Mouse (Mus musculus): ENCODE results near the gene Pon2. TPM values are rescaled to one million over a fixed set of nuclear protein-coding genes. Genes with fewer than 3 reads are reported as not detected.
"Not testable (repeated sequence)": the region's sequence is repeated elsewhere in the genome, so short reads cannot be mapped to it uniquely, and the experiment has no call there.

The Pon2 gene
- polyA plus RNA-seq (2015; fragmentation: Nextera tagmentation; extraction: Ambion mirVana): 45.5 and 48.2 TPM in 2 replicates

DNA sequence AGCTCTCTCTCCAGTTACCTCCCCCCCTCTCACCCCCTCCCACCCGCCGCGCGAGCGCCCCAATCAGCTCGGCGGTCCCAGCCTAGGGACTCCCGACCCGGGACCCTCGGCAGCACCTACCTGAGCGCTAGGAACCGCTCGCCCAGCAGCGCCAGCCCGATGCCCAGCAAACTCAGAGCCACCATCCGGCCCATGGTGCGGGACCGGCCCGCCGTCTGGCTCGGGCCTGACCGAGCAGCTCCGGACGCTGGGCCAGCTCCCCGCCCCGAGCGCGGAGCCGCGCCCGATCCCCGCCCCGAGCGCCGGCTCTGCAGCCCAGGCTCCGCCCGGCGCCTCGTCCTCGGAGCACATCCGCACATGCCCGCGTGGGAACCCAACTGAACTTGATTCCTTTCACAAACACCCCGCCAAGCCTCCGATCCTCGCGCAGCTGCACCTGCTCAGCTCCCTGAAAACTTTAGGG lies at the start of gene Pon2:
Pon2 (minus strand) TSS at position 364 of the 463 bp plus-strand sequence.
- Histone ChIP-seq H3K36me3 (ENCODE audit: control insufficient read depth, insufficient read depth) (peaks cover 4% of the 10 kb centered on the region; the same call in 1 of the 2 replicates), H3K4me1 (ENCODE audit: control insufficient read depth, low read depth, low read length) (peaks cover 34% of the 10 kb centered on the region), H3K4me2 (ENCODE audit: low read depth, low read length) (peak within 1 kb of the TSS; percentile 62), H3K9ac (ENCODE audit: low read depth, low read length) (peak within 1 kb of the TSS; percentile 88), H3K27ac (ENCODE audit: low read length) (peak within 1 kb of the TSS; percentile 88), H3K9me3 (replicated peaks; ENCODE audit: control insufficient read depth, low read length) (no peaks in the 10 kb centered on the region), H3K27me3 (ENCODE audit: control insufficient read depth, insufficient read depth, low read depth, low read length) (no peaks in the 10 kb centered on the region), H3K4me3 (ENCODE audit: low read depth, low read length) (peak within 1 kb of the TSS; percentile 78)
- peak; percentile 94 for ATAC-seq (ENCODE audit: low read depth)
- 1% methylated on average over 43 of the region's 47 CpGs for WGBS (ENCODE audit: insufficient replicate concordance)

DNA sequence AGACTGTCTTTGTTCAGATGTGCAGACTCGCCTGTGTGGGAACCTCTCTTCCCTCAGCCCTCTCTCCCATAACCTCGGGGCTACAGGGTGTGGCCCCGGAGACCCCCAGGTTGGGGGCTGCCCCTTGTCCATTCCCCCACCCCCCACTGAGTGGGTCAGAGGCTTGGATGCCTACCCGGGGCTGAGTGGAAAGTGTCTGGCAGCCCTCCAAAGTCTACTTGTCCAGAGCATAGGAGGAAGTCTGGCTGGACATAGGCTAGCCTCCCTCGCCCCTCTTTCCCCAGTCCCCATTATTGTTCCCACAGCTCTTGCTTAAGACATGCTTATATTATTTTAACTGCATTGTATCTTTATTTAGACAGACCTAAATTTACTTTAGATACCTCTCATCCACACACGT lies 46.0 kb upstream of the Pon2 start:
- no peak overlapping the region for H3K4me2 ChIP-seq (ENCODE audit: low read depth, low read length)
- no peak overlapping the region for H3K27ac ChIP-seq (ENCODE audit: low read length)
- H3K27me3 ChIP-seq (ENCODE audit: control insufficient read depth, insufficient read depth, low read depth, low read length): no peaks in the 10 kb centered on the region
- H3K9ac ChIP-seq (ENCODE audit: low read depth, low read length): no peak overlapping the region
- H3K4me1 ChIP-seq (ENCODE audit: control insufficient read depth, low read depth, low read length): no peaks in the 10 kb centered on the region
- WGBS (ENCODE audit: insufficient replicate concordance): 53% methylated on average over 6 of the region's 6 CpGs
- H3K4me3 ChIP-seq (ENCODE audit: low read depth, low read length): no peak overlapping the region
- ATAC-seq (ENCODE audit: low read depth): no peak
- no peaks in the 10 kb centered on the region for H3K36me3 ChIP-seq (ENCODE audit: control insufficient read depth, insufficient read depth)
- H3K9me3 ChIP-seq (replicated peaks; ENCODE audit: control insufficient read depth, low read length): no peaks in the 10 kb centered on the region

DNA sequence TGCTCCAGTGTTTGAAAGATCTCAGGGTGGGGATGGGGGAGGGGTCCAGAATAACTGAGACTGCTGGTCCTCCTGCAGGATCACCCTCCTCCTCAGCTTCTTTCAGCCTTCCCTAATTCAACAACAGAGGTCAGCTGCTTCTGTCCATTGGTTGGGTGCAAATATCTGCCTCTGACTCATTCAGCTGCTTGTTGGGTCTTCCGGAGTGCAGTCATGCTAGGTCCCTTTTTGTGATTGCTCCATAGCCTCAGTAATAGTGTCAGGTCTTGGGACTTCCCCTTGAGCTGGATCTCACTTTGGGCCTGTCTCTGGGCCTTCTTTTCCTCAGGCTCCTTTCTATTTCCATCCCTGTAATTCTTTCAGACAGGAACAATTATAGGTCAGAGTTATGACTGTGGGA lies 41.0 kb upstream of the Pon2 start:
- not testable (repeated sequence) for H3K4me1 ChIP-seq (ENCODE audit: control insufficient read depth, low read depth, low read length); H3K4me3 ChIP-seq (ENCODE audit: low read depth, low read length); H3K27me3 ChIP-seq (ENCODE audit: control insufficient read depth, insufficient read depth, low read depth, low read length); H3K9ac ChIP-seq (ENCODE audit: low read depth, low read length); H3K27ac ChIP-seq (ENCODE audit: low read length); ATAC-seq (ENCODE audit: low read depth); H3K4me2 ChIP-seq (ENCODE audit: low read depth, low read length); H3K36me3 ChIP-seq (ENCODE audit: control insufficient read depth, insufficient read depth); H3K9me3 ChIP-seq (replicated peaks; ENCODE audit: control insufficient read depth, low read length)
- 62% methylated on average over 1 of the region's 1 CpGs for WGBS (ENCODE audit: insufficient replicate concordance)

DNA sequence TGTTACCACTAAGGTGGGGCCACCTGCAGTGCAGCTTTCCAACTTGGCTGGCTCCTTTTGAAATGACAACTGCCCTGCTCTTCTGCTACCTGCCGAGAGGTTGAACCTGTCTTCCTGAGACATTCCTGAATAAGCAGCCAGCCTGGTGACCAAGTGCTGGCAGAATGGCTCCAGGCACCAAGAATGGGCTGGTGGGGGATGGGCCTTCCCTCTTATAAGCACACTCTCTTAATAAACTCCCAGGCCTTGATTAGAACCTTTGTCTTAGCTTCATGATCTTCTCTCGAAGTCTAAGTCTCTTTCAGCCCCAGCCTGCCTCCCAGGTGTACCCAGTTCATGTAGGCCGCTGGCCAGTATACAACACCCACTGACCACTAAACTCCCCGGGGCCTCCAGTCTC lies 40.5 kb upstream of the Pon2 start:
- H3K4me3 ChIP-seq (ENCODE audit: low read depth, low read length); H3K4me1 ChIP-seq (ENCODE audit: control insufficient read depth, low read depth, low read length); H3K4me2 ChIP-seq (ENCODE audit: low read depth, low read length); H3K27me3 ChIP-seq (ENCODE audit: control insufficient read depth, insufficient read depth, low read depth, low read length); H3K27ac ChIP-seq (ENCODE audit: low read length); H3K9me3 ChIP-seq (replicated peaks; ENCODE audit: control insufficient read depth, low read length); H3K36me3 ChIP-seq (ENCODE audit: control insufficient read depth, insufficient read depth); H3K9ac ChIP-seq (ENCODE audit: low read depth, low read length); ATAC-seq (ENCODE audit: low read depth): not testable (repeated sequence)
- WGBS (ENCODE audit: insufficient replicate concordance): 67% methylated on average over 4 of the region's 4 CpGs

DNA sequence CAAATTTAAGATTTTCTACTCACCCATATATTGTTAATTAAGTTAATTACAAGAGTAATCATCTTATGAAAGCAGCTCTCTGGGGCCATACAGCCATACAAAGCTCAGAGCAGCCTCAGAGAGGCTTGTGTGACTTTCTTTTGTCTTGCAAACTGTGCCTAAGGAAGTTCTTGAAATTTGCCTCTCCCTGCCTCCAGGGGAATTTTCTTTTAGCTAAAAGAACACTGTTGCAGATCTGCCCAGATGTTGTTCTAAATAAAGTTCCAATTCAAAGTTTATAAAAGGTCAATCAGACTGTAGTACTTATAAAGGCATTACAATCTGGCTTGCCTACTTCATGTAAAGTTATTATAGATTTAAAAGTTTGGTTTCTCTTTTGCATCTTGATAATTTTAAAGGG lies 37.8 kb upstream of the Pon2 start:
- not testable (repeated sequence) for H3K27me3 ChIP-seq (ENCODE audit: control insufficient read depth, insufficient read depth, low read depth, low read length); H3K4me1 ChIP-seq (ENCODE audit: control insufficient read depth, low read depth, low read length); H3K36me3 ChIP-seq (ENCODE audit: control insufficient read depth, insufficient read depth); ATAC-seq (ENCODE audit: low read depth); H3K9ac ChIP-seq (ENCODE audit: low read depth, low read length); H3K4me3 ChIP-seq (ENCODE audit: low read depth, low read length); H3K9me3 ChIP-seq (replicated peaks; ENCODE audit: control insufficient read depth, low read length); H3K27ac ChIP-seq (ENCODE audit: low read length); H3K4me2 ChIP-seq (ENCODE audit: low read depth, low read length)

DNA sequence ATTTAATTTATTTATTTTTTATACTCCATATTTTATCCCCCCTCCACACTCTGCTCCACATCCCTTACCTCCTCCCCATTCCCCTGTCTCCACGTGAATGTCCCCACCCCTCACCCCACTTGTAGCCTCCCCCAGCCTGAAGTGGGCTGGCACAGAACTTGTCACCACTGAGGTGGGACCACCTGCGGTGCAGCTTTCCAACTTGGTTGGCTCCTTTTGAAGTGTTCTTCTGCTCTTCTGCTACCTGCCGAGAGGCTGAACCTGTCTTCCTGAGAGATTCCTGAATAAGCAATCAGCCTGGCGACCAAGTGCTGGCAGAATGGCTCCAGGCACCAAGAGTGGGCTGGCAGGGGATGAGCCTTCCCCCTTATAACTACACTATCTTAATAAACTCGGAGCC lies 35.8 kb upstream of the Pon2 start:
- 71% methylated on average over 5 of the region's 5 CpGs for WGBS (ENCODE audit: insufficient replicate concordance)
- ATAC-seq (ENCODE audit: low read depth): no peak
- Histone ChIP-seq H3K4me3 (ENCODE audit: low read depth, low read length) (no peak overlapping the region), H3K36me3 (ENCODE audit: control insufficient read depth, insufficient read depth) (no peaks in the 10 kb centered on the region), H3K27me3 (ENCODE audit: control insufficient read depth, insufficient read depth, low read depth, low read length) (no peaks in the 10 kb centered on the region), H3K9me3 (replicated peaks; ENCODE audit: control insufficient read depth, low read length) (no peaks in the 10 kb centered on the region), H3K4me1 (ENCODE audit: control insufficient read depth, low read depth, low read length) (no peaks in the 10 kb centered on the region), H3K9ac (ENCODE audit: low read depth, low read length) (no peak overlapping the region), H3K27ac (ENCODE audit: low read length) (no peak overlapping the region), H3K4me2 (ENCODE audit: low read depth, low read length) (no peak overlapping the region)

DNA sequence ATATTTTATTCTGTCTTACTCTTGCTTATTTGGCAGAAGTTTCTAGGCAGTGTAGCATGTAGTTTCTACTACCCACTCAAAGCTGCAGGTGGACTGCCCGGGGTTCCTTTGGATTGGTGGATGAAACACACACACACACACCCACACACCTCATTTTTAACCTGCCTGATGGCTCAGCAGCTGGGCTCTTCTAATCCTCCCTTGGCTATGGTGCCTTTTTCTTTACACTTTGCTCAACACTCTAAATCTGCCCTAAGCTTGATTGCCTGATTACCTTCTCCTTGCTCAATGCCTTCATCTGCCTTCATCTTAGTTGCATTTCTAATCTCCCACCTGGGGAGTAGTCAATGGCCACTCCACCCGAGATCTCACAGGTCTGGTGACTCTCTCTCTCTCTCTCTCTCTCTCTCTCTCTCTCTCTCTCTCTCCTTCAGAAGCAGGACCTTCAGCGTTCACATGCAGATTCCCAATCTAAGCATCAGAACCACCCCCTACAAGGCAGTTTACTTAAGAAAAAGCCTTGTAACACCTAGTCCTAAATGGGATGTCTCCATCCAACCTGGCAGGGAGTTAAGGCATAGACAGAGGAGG lies 34.4 kb upstream of the Pon2 start:
- Histone ChIP-seq H3K9me3 (replicated peaks; ENCODE audit: control insufficient read depth, low read length) (no peaks in the 10 kb centered on the region), H3K4me3 (ENCODE audit: low read depth, low read length) (no peak overlapping the region), H3K4me2 (ENCODE audit: low read depth, low read length) (no peak overlapping the region), H3K27ac (ENCODE audit: low read length) (no peak overlapping the region), H3K4me1 (ENCODE audit: control insufficient read depth, low read depth, low read length) (no peaks in the 10 kb centered on the region), H3K27me3 (ENCODE audit: control insufficient read depth, insufficient read depth, low read depth, low read length) (no peaks in the 10 kb centered on the region), H3K9ac (ENCODE audit: low read depth, low read length) (no peak overlapping the region), H3K36me3 (ENCODE audit: control insufficient read depth, insufficient read depth) (no peaks in the 10 kb centered on the region)
- WGBS (ENCODE audit: insufficient replicate concordance): 47% methylated on average over 3 of the region's 3 CpGs
- ATAC-seq (ENCODE audit: low read depth): no peak

DNA sequence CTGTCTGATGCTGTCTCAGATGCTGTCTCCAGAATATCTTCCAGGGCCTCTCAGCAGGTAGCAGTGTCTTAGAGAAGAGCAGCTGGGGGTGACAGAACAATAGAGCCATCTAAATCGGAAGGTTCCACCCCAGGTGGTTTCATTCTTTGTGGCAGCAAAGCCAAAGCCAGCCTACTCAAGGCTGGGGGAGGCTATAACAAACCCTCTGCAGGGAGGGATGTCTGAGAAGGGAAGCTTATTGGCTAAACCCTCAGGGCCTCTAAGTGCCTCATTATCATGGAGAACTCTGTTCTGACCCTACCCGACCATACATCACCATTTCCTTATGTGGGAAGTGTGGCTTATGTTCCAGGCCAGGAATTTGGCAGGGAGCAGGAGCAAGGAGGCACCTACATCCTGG lies 26.9 kb upstream of the Pon2 start:
- no peaks in the 10 kb centered on the region for H3K4me1 ChIP-seq (ENCODE audit: control insufficient read depth, low read depth, low read length)
- no peak overlapping the region for H3K9ac ChIP-seq (ENCODE audit: low read depth, low read length)
- H3K4me2 ChIP-seq (ENCODE audit: low read depth, low read length): no peak overlapping the region
- no peak for ATAC-seq (ENCODE audit: low read depth)
- no peaks in the 10 kb centered on the region for H3K27me3 ChIP-seq (ENCODE audit: control insufficient read depth, insufficient read depth, low read depth, low read length)
- no peak overlapping the region for H3K4me3 ChIP-seq (ENCODE audit: low read depth, low read length)
- no peaks in the 10 kb centered on the region for H3K9me3 ChIP-seq (replicated peaks; ENCODE audit: control insufficient read depth, low read length)
- no peak overlapping the region for H3K27ac ChIP-seq (ENCODE audit: low read length)
- H3K36me3 ChIP-seq (ENCODE audit: control insufficient read depth, insufficient read depth): no peaks in the 10 kb centered on the region
- WGBS (ENCODE audit: insufficient replicate concordance): 77% methylated on average over 2 of the region's 2 CpGs

DNA sequence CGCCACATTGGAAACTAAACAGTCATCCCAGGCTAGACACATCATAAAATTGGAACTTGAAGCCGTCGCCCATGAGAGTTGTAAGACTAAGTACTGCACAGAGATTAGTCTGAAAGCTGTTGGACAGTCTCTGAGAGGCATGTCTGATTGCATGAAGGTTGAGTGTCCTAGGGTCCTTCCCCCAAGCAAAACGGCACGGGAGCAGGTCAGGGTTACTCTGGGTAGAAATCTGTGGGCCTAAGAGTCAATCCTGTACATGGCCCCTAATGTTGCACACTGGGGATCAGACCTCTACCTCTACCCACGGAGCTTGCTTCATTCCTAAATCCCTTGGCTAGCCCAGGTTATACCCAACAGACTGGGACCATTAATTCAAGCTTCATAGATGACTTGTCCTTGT lies 25.8 kb upstream of the Pon2 start:
- not testable (repeated sequence) for H3K4me3 ChIP-seq (ENCODE audit: low read depth, low read length); H3K27me3 ChIP-seq (ENCODE audit: control insufficient read depth, insufficient read depth, low read depth, low read length); H3K4me1 ChIP-seq (ENCODE audit: control insufficient read depth, low read depth, low read length); H3K9me3 ChIP-seq (replicated peaks; ENCODE audit: control insufficient read depth, low read length); H3K36me3 ChIP-seq (ENCODE audit: control insufficient read depth, insufficient read depth); ATAC-seq (ENCODE audit: low read depth); H3K4me2 ChIP-seq (ENCODE audit: low read depth, low read length); H3K27ac ChIP-seq (ENCODE audit: low read length); H3K9ac ChIP-seq (ENCODE audit: low read depth, low read length)
- WGBS (ENCODE audit: insufficient replicate concordance): 82% methylated on average over 6 of the region's 6 CpGs
